Mouse (Mus musculus) monocyte, adult 59 days (primary cell): ENCODE results near the gene Klk10. TPM values are rescaled to one million over a fixed set of nuclear protein-coding genes. Genes with fewer than 3 reads are reported as not detected.

Experiments
- total RNA-seq, 2 experiments: library from RNA; stranded (reverse); gene quantifications; one replicate each; pipeline ENCODE4 v1.2.4; 2023

Klk10 gene
- not detected for total RNA-seq

DNA sequence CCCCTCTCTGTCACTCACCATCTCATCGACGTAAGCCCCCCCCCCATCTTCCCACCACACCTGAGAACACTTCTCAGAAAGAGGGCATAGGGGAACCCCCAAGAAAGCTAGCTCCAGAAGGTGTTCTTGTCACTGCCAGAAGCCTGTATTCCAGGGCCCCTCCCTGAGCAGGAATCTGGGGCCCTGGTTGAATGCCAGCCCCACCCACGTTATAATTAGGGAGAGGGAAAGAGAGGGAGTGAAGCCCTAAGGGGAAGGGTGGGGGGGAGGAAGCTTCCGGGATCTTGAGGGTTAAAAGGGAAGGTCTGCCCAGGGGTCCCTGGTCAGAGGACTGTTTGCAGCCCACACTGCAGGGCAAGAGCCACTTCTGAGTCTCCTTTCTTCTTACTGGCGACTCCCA, at the start of gene Klk10:
TSS of gene Klk10 (plus strand) at position 290 of the 400 bp plus-strand sequence.

DNA sequence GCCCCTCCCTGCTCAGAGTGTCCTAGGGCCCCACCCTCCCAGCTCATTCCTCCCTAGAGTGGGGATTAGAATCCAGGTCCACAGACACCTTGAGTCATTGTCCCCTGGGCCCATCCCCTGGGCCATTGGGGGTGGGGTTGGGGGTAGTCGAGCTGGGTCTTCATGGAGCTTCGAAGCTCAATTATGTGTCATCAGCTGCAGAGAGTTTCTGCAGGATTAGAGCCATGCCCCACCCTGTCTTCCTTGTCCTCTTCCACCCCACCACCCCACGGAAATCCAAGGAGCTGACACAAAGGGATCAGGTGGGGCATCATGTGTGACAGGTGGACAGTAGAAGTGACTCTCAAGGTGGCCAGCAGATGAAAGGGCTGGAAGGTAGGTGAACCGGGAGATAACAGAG, 12.2 kb upstream of the Klk10 start, which contains the start of gene Klk12:
TSS of gene Klk12 (plus strand) at position 301 of the 400 bp plus-strand sequence.

DNA sequence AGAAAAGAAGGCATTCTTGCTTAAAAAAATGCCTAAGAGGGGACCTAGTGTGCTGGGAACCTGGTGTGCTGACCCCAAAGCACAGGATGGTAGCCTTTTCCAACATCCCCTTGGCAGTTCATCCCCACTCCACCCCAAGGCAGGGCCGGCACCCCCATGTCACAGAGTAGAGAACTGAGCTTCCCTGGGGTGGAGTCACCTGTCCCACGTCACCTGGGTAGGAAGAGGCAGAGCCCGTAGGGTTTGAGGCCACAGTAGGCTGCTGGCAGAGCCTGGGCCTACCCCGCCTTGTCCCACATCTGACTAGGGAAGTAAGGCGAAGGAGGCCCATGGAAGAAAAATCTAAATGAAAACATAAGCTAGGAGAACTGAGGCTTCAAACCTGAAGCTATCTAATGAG, 6.5 kb upstream of the Klk10 start, which contains the start of gene Klk11:
TSS of gene Klk11 (plus strand) at position 241 of the 400 bp plus-strand sequence.

DNA sequence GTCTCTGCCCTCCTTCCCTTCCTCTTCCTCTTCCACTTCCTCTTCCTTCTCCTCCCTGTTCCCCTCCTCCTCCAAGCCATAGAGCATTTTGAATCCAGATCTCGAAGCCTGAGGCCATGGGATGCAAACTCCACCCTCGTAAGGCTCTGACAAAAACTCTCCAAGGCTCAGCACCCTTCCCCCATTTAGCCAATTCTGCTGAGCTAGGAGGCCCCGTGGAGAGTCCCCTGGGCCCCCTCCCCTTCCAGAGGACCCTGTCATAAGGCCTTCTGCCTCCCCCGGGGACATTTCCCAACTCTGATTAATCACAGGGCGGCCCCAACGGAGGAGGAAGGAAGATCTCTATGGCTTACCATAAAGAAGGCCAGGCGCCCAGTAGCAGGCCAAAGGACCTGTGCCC, 10.8 kb downstream of the Klk10 start, which contains the start of gene Klk9:
TSS of gene Klk9 (plus strand) at position 301 of the 400 bp plus-strand sequence.

DNA sequence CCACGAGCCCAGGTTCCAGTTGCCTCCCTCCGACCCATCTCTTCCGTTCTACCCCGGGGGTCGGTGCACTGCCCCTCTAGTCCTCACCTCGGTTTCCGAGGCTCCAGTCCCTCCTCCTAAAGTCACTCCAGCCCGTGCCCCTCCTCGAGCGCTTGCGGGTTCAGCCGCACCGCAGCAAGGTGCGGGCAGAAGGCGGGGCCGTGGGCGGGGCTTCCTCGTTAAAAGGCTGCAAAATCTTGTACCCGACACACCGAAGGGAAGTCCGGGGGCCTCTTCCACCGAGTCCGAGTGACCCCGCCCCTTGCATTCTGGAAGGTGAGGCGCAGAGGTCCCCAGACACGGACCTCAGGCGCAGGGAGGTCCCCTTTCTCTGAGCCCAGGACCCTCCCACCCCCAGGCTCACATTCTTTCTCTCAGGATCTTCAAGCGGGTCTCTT, 16.5 kb downstream of the Klk10 start, which contains the start of gene Klk8:
TSS of gene Klk8 (plus strand) at position 245 of the 437 bp plus-strand sequence.

DNA sequence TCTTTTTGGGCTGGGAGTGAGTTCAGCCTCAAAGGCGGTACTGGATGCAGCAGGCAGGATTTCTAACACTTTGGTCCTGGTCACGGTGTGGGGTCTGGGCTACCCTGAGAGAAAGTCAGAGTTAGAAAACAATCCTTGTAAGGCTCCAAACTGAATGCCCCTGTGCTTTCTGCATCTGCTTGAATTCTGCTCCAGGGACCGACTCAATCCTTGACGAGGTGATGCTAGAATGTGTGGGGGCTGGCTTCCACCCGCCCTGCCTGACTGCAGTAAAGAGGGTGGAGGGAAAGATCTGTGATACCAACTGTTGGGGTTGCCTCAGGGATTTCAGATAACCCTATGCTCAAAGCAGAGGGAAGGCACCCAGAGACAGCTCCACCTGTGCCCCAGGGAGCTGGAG, 30.2 kb downstream of the Klk10 start, which contains the start of gene Klk7:
TSS of gene Klk7 (plus strand) at position 301 of the 400 bp plus-strand sequence.

DNA sequence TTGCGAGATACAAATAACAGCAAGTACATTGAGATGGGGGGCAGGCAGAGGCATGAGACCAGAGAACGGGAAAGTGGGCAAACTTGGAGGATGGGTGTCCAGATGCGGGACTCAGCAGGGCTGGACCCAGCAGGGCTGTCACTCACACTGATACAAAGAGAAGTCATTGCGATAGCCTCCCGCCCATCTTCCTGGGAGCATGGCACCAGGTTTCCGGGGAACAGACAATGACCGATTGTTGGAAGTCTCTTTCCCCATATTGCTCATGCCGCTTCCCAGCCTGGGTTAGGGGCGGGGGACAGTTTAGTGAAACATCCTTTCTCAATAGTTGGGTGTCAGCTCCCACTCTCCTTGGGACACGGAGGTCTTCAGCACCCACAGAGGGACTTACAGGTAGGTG, 43.4 kb downstream of the Klk10 start, which contains the start of gene Klk6:
TSS of gene Klk6 (plus strand) at position 301 of the 400 bp plus-strand sequence.

Other genes starting within 250 kb of the Klk10 start
- gene Cd33, start 236.6 kb upstream of the Klk10 start, total RNA-seq = 10 to 100 TPM; 61.6 to 75.0 TPM
- gene Zfp658, start 218.8 kb upstream of the Klk10 start, total RNA-seq = 10 to 100 TPM; 10.2 to 11.0 TPM
- 10 to 100 TPM; 10.5 to 10.7 TPM for gene Zfp719, start 201.4 kb upstream of the Klk10 start, total RNA-seq
- 1 to 10 TPM in 1 of 2 experiments, not detected in 1; 1.2 TPM for gene Zfp819, start 173.9 kb upstream of the Klk10 start, total RNA-seq
- not detected for gene Ceacam18, start 146.3 kb upstream of the Klk10 start, total RNA-seq
- 100 to 1,000 TPM; 128 to 137 TPM for gene Siglece, start 120.9 kb upstream of the Klk10 start, total RNA-seq
- gene Ctu1, start 109.0 kb upstream of the Klk10 start, total RNA-seq = 1 to 10 TPM; 6.9 to 7.3 TPM
- gene Klk14, start 90.6 kb upstream of the Klk10 start, total RNA-seq = not detected
- gene Klk13, start 68.5 kb upstream of the Klk10 start, total RNA-seq = not detected
- gene Klk12, start 12.1 kb upstream of the Klk10 start, total RNA-seq = not detected
- not detected for gene Klk11, start 6.4 kb upstream of the Klk10 start, total RNA-seq
- not detected for gene Klk9, start 10.9 kb downstream of the Klk10 start, total RNA-seq
- gene Klk8, start 16.5 kb downstream of the Klk10 start, total RNA-seq = 1 to 10 TPM; 4.9 to 5.3 TPM
- gene Klk7, start 30.3 kb downstream of the Klk10 start, total RNA-seq = not detected
- not detected for gene Klk6, start 43.5 kb downstream of the Klk10 start, total RNA-seq
- not detected for gene Klk5, start 60.9 kb downstream of the Klk10 start, total RNA-seq
- gene Klk4, start 100.1 kb downstream of the Klk10 start, total RNA-seq = not detected
- not detected for gene Klk15, start 152.7 kb downstream of the Klk10 start, total RNA-seq
- not detected for gene Klk1b8, start 169.6 kb downstream of the Klk10 start, total RNA-seq
- gene Klk1b1, start 185.7 kb downstream of the Klk10 start, total RNA-seq = not detected
- not detected for gene Klk1b9, start 195.0 kb downstream of the Klk10 start, total RNA-seq
- gene Klk1b11, start 214.8 kb downstream of the Klk10 start, total RNA-seq = not detected
- not detected for gene Klk1b26, start 231.1 kb downstream of the Klk10 start, total RNA-seq